Mouse (Mus musculus): ENCODE measurements around the gene Qars. TPM values are rescaled to one million over a fixed set of nuclear protein-coding genes. Genes with fewer than 3 reads are reported as not detected.

Gene Qars
- polyA plus RNA-seq, 1 experiment from 2014 or later, result 85.7 TPM

GRCm38 (mm10) chr9:108478638-108479156, 28.8 kb upstream of the Qars start:
- H3K27me3 ChIP-seq, result no peaks in the 10 kb centered on the region
- WGBS, result 1% methylated on average over 20 of the region's 20 CpGs
- ATAC-seq (ENCODE audit: low FRiP score), result peak; percentile 76
- H3K4me1 ChIP-seq, result peaks cover 26% of the 10 kb centered on the region
- no peaks in the 10 kb centered on the region for H3K9me3 ChIP-seq
- H3K4me2 ChIP-seq, result peak overlapping the region; percentile 68
- peak overlapping the region; percentile 47 for H3K9ac ChIP-seq
- H3K27ac ChIP-seq, result peak overlapping the region; percentile 77
- peaks cover 12% of the 10 kb centered on the region for H3K36me3 ChIP-seq (replicated peaks)
- peak overlapping the region; percentile 46 for H3K4me3 ChIP-seq (replicated peaks)

- ATAC-seq (ENCODE audit: low FRiP score), result no peak; the same call in 1 of the 2 replicates
- Histone ChIP-seq H3K27me3 (no peaks in the 10 kb centered on the region), H3K9me3 (no peaks in the 10 kb centered on the region), H3K4me2 (peak overlapping the region; percentile 68), H3K27ac (peak overlapping the region; percentile 77), H3K4me1 (peaks cover 26% of the 10 kb centered on the region), H3K36me3 (replicated peaks) (peaks cover 17% of the 10 kb centered on the region), H3K9ac (no peak overlapping the region; the same call in 1 of the 2 replicates), H3K4me3 (replicated peaks) (peak overlapping the region; percentile 46)
- 30% methylated on average over 11 of the region's 11 CpGs for WGBS
These were observed 28.3 kb upstream of the Qars start for GRCm38 (mm10) chr9:108479241-108479640.

- Histone ChIP-seq H3K27me3 (no peaks in the 10 kb centered on the region), H3K4me3 (replicated peaks) (peak within 1 kb of the TSS; percentile 46), H3K36me3 (replicated peaks) (peaks cover 19% of the 10 kb centered on the region), H3K9me3 (no peaks in the 10 kb centered on the region), H3K4me2 (peak within 1 kb of the TSS; percentile 68), H3K27ac (peak within 1 kb of the TSS; percentile 77), H3K9ac (peak within 1 kb of the TSS; percentile 58), H3K4me1 (peaks cover 26% of the 10 kb centered on the region)
- 10% methylated on average over 10 of the region's 10 CpGs for WGBS
- ATAC-seq (ENCODE audit: low FRiP score), result peak; percentile 47; the same call in 1 of the 2 replicates
These were observed 27.7 kb upstream of the Qars start, which contains the start of gene Lamb2 for GRCm38 (mm10) chr9:108479721-108480351. Gene Lamb2 (plus strand): TSS chr9:108479736.

DNA sequence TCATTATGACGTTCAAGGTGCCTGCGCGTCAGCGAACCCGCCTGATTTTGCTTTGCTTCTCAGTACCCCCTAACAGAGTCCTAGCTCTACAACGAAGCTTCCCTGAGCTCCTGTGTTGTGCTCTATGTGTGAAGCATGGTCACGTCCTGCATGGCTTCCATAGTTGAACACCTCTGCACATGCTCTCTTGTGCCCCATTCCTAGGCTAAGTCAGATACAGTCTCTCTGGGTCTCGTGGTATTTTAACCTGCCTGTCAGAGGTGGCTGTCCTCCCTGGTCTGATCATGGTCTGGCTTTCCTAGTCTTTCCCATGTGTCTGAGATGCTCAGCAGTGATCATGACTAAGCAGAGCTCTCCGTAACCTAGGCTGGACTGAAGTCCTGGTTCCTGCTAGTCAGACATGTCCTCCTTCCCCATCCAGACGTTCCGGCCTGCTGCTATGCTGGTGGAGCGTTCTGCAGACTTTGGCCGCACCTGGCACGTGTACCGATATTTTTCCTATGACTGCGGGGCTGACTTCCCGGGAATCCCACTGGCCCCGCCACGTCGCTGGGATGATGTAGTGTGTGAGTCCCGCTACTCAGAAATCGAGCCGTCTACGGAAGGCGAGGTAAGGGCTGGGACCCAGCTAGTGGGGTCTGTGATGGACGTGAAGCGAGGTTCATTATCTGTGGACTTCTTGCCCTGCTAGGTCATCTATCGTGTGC, 26.5 kb upstream of the Qars start:
- peak overlapping the region; percentile 25; the same call in 1 of the 2 replicates for H3K9ac ChIP-seq

GRCm38 (mm10) chr9:108481520-108482210, 25.8 kb upstream of the Qars start:
- H3K36me3 ChIP-seq (replicated peaks), result peaks cover 36% of the 10 kb centered on the region
- WGBS, result 93% methylated on average over 19 of the region's 19 CpGs

More for the DNA sequence above, 26.5 kb upstream of the Qars start:
- ATAC-seq (ENCODE audit: low FRiP score), result no peak
- no peak overlapping the region for H3K27ac ChIP-seq
- no peak overlapping the region for H3K4me3 ChIP-seq (replicated peaks)
- H3K9me3 ChIP-seq, result no peaks in the 10 kb centered on the region
- H3K36me3 ChIP-seq (replicated peaks), result peaks cover 29% of the 10 kb centered on the region
- peaks cover 26% of the 10 kb centered on the region for H3K4me1 ChIP-seq
- H3K4me2 ChIP-seq, result 0 out of 2 replicates have a peak overlapping the region, but pooled peaks have one; percentile 68
- WGBS, result 93% methylated on average over 28 of the region's 28 CpGs
- no peaks in the 10 kb centered on the region for H3K27me3 ChIP-seq

DNA sequence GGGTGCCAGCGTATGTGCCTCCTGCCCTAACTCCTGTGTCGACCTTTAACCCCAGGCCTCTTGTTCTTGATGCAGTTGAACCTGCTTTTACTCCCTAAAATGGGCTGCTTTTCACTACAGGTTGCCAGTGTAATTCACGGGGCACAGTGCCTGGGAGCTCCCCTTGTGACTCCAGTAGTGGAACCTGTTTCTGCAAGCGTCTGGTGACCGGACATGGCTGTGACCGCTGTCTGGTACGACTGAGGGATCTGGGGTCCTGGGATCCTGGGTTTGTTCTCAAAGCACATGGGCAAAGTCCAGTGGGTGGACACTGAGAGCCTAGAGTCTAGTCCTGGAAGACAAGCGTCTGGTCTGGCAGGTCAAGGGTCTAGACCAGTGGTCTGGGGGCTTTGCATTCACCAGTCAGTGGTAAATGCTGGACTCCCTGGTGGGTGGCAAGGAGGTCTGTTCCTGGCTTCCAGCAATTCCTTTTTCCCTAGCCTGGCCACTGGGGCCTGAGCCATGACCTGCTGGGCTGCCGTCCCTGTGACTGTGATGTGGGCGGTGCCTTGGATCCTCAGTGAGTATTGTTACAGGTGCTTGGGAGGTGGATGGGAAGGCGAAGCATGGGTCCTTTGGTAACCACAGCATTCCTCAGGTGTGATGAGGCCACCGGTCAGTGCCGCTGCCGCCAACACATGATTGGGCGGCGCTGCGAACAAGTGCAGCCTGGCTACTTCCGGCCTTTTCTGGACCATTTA, 24.3 kb upstream of the Qars start:
- H3K4me2 ChIP-seq, result no peak overlapping the region
- H3K4me1 ChIP-seq, result peaks cover 26% of the 10 kb centered on the region
- H3K4me3 ChIP-seq (replicated peaks), result no peak overlapping the region
- peaks cover 50% of the 10 kb centered on the region for H3K36me3 ChIP-seq (replicated peaks)
- ATAC-seq (ENCODE audit: low FRiP score), result no peak
- H3K9me3 ChIP-seq, result no peaks in the 10 kb centered on the region
- H3K27ac ChIP-seq, result no peak overlapping the region
- WGBS, result 91% methylated on average over 18 of the region's 18 CpGs
- H3K9ac ChIP-seq, result no peak overlapping the region
- no peaks in the 10 kb centered on the region for H3K27me3 ChIP-seq

More at GRCm38 (mm10) chr9:108481520-108482210, 25.8 kb upstream of the Qars start:
- H3K4me1 ChIP-seq, result peaks cover 26% of the 10 kb centered on the region
- H3K27me3 ChIP-seq, result no peaks in the 10 kb centered on the region
- ATAC-seq (ENCODE audit: low FRiP score), result no peak
- no peak overlapping the region for H3K4me2 ChIP-seq
- H3K4me3 ChIP-seq (replicated peaks), result no peak overlapping the region
- no peak overlapping the region for H3K9ac ChIP-seq
- no peak overlapping the region for H3K27ac ChIP-seq
- no peaks in the 10 kb centered on the region for H3K9me3 ChIP-seq

DNA sequence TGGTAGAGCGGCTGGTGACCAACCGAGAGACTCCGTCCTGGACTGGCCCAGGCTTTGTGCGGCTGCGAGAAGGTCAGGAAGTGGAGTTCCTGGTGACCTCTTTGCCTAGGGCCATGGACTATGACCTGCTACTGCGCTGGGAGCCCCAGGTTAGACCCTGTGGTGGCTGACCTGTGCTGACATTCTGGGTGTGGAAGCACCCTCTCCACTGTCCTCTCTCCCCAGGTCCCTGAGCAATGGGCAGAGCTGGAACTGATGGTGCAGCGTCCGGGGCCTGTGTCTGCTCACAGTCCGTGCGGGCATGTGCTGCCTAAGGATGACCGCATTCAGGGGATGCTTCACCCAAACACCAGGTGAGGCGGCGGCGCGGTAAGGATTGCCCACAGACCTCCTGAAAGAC, 23.5 kb upstream of the Qars start:
- H3K9me3 ChIP-seq, result no peaks in the 10 kb centered on the region
- peaks cover 58% of the 10 kb centered on the region for H3K36me3 ChIP-seq (replicated peaks)
- H3K4me3 ChIP-seq (replicated peaks), result no peak overlapping the region
- no peak for ATAC-seq (ENCODE audit: low FRiP score)
- no peak overlapping the region for H3K27ac ChIP-seq
- H3K9ac ChIP-seq, result no peak overlapping the region
- H3K27me3 ChIP-seq, result no peaks in the 10 kb centered on the region
- H3K4me1 ChIP-seq, result peaks cover 20% of the 10 kb centered on the region
- no peak overlapping the region for H3K4me2 ChIP-seq
- WGBS, result 95% methylated on average over 15 of the region's 15 CpGs

DNA sequence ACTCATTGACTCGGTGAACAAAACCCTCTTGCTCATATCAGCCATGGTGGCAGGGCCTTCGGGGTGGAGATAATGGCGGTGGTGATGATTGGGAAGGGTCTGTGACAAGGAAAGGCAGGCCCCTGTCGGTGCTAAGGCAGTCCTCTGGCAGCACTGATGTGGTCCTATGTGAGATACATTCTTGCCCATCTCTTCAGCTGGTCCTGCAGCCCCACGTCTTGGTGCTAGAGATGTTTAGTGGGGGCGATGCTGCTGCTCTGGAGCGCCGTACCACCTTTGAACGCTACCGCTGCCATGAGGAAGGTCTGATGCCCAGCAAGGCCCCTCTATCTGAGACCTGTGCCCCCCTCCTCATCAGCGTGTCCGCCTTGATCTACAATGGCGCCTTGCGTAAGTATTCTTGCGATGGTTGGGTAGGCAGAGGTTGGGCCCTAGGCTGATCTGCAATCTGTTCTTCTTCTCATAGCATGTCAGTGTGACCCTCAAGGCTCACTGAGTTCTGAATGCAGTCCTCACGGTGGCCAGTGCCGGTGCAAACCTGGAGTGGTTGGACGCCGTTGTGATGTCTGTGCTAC, 22.1 kb upstream of the Qars start:
- no peak overlapping the region for H3K9ac ChIP-seq
- no peak overlapping the region for H3K27ac ChIP-seq
- peaks cover 66% of the 10 kb centered on the region for H3K36me3 ChIP-seq (replicated peaks)
- no peaks in the 10 kb centered on the region for H3K9me3 ChIP-seq
- H3K4me1 ChIP-seq, result peaks cover 14% of the 10 kb centered on the region
- no peaks in the 10 kb centered on the region for H3K27me3 ChIP-seq
- no peak overlapping the region for H3K4me2 ChIP-seq
- no peak overlapping the region for H3K4me3 ChIP-seq (replicated peaks)
- ATAC-seq (ENCODE audit: low FRiP score), result no peak
- WGBS, result 95% methylated on average over 19 of the region's 19 CpGs

- Histone ChIP-seq H3K4me2 (no peak overlapping the region), H3K36me3 (replicated peaks) (peaks cover 62% of the 10 kb centered on the region), H3K9me3 (no peaks in the 10 kb centered on the region), H3K27me3 (no peaks in the 10 kb centered on the region), H3K4me3 (replicated peaks) (no peak overlapping the region), H3K27ac (no peak overlapping the region), H3K4me1 (peaks cover 17% of the 10 kb centered on the region), H3K9ac (no peak overlapping the region)
- no peak for ATAC-seq (ENCODE audit: low FRiP score)
- WGBS, result 92% methylated on average over 8 of the region's 8 CpGs
These were observed 20.5 kb upstream of the Qars start for GRCm38 (mm10) chr9:108486973-108487530.

DNA sequence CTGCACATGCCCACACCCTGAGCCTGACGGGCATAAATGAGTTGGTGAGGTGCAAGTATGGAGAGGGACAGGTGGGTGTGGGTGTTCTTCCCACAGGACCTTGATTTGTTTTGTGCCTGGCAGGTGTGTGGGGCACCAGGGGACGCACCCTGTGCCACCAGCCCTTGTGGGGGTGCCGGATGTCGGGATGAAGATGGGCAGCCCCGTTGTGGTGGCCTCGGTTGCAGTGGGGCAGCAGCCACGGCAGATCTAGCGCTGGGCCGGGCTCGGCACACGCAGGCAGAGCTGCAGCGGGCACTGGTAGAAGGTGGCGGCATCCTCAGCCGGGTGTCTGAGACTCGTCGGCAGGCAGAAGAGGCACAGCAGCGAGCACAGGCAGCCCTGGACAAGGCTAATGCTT, 19.1 kb upstream of the Qars start:
- H3K27ac ChIP-seq, result no peak overlapping the region
- H3K9ac ChIP-seq, result no peak overlapping the region
- no peaks in the 10 kb centered on the region for H3K27me3 ChIP-seq
- peaks cover 22% of the 10 kb centered on the region for H3K4me1 ChIP-seq
- ATAC-seq (ENCODE audit: low FRiP score), result no peak
- H3K9me3 ChIP-seq, result no peaks in the 10 kb centered on the region
- H3K36me3 ChIP-seq (replicated peaks), result peaks cover 70% of the 10 kb centered on the region
- H3K4me2 ChIP-seq, result no peak overlapping the region
- 98% methylated on average over 17 of the region's 17 CpGs for WGBS
- no peak overlapping the region for H3K4me3 ChIP-seq (replicated peaks)

DNA sequence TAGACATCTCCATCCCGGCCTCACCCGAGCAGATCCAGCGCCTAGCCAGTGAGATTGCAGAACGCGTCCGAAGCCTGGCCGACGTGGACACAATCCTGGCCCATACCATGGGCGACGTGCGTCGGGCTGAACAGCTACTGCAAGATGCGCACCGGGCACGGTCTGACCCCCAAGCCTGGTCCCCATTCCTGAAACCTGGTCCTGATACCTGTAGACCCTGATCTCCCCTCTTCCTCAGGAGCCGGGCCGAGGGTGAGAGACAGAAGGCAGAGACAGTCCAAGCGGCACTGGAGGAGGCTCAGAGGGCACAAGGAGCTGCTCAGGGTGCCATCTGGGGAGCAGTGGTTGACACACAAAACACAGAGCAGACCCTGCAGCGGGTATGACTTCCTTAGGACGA, 18.3 kb upstream of the Qars start:
- Histone ChIP-seq H3K9ac (0 out of 2 replicates have a peak overlapping the region, but pooled peaks have one; percentile 29), H3K4me1 (peaks cover 22% of the 10 kb centered on the region), H3K4me2 (no peak overlapping the region), H3K36me3 (replicated peaks) (peaks cover 70% of the 10 kb centered on the region), H3K9me3 (no peaks in the 10 kb centered on the region), H3K4me3 (replicated peaks) (no peak overlapping the region), H3K27me3 (no peaks in the 10 kb centered on the region), H3K27ac (peak overlapping the region; percentile 97)
- 95% methylated on average over 20 of the region's 20 CpGs for WGBS
- ATAC-seq (ENCODE audit: low FRiP score), result no peak

All from forebrain, embryonic 12.5 days (tissue).